34 mouse cellular contexts compared by ENCODE assay signal in the genomic region with DNA sequence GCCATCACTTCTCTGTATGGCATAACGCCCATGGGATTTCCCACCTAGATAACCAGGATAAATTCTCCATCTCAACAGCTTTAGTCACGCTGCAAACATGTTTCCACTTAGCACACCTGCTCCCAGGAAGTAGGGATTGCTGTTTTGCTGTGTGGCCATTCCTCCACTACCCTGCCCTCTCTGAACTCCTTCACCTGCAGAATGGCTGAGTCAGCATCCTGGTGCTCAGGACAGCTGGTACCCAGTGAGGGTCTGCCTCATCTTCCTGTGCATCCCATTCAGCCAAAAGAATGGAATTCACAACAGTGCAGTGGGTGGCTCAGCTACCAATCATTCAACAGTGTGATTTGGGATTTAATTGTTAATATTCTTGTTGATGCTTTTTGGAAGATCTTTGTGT. TPM values are rescaled to one million over a fixed set of nuclear protein-coding genes. Genes with fewer than 3 reads are reported as not detected.
"Had no signal": no experiment of that assay in that cellular context is flagged by ENCODE, and none has a peak within 500 bp of the region (broad histone marks: within the 10 kb centered on the region; RNA-seq: fewer than 3 reads in every experiment).

No protein-coding gene starts in this region.

- H3K4me1 ChIP-seq: embryonic facial prominence, embryonic 12.5 days; embryonic facial prominence, embryonic 15.5 days; forebrain, embryonic 10.5 days; forebrain, embryonic 12.5 days; forebrain, embryonic 13.5 days; forebrain, embryonic 15.5 days; heart, embryonic 10.5 days had no signal

- H3K4me3 ChIP-seq: embryonic facial prominence, embryonic 10.5 days; embryonic facial prominence, embryonic 12.5 days; embryonic facial prominence, embryonic 13.5 days; embryonic facial prominence, embryonic 15.5 days; erythroblast, embryonic 14.5 days; forebrain, embryonic 10.5 days; forebrain, embryonic 12.5 days; forebrain, embryonic 13.5 days; forebrain, embryonic 15.5 days; gastrocnemius, adult 2 months; heart, adult 2 months; heart, embryonic 10.5 days had no signal

- DNase-seq: cerebellum, adult 9-10 months; cerebellum, adult 9-11 months; cerebellum, postnatal 10 days; cerebellum, postnatal 14 days; cerebellum, postnatal 25 days; cerebellum, postnatal 36 days; embryo, embryonic 11 days; forebrain, postnatal 0 days; gastrocnemius, adult 2 months; gastrocnemius, postnatal 10 days; gastrocnemius, postnatal 14 days; gastrocnemius, postnatal 25 days; gastrocnemius, postnatal 36 days; heart, adult 18-20 months; heart, adult 2 months had no signal

- ATAC-seq: forebrain, embryonic 13.5 days; forebrain, embryonic 14.5 days; forebrain, embryonic 15.5 days; forebrain, embryonic 16.5 days; forebrain, postnatal 0 days had no signal

- H3K9ac ChIP-seq: embryonic facial prominence, embryonic 12.5 days; embryonic facial prominence, embryonic 13.5 days; embryonic facial prominence, embryonic 15.5 days; forebrain, embryonic 12.5 days; forebrain, embryonic 13.5 days; forebrain, embryonic 15.5 days; forebrain, postnatal 0 days had no signal

- H3K27ac ChIP-seq: embryonic facial prominence, embryonic 10.5 days; embryonic facial prominence, embryonic 12.5 days; embryonic facial prominence, embryonic 13.5 days; embryonic facial prominence, embryonic 15.5 days; forebrain, embryonic 10.5 days; forebrain, embryonic 12.5 days; forebrain, embryonic 13.5 days; forebrain, embryonic 15.5 days; gastrocnemius, adult 2 months; heart, adult 2 months; heart, embryonic 10.5 days had no signal

- H3K27me3 ChIP-seq: embryonic facial prominence, embryonic 12.5 days; embryonic facial prominence, embryonic 13.5 days; embryonic facial prominence, embryonic 15.5 days; forebrain, embryonic 13.5 days; forebrain, embryonic 15.5 days had no signal

- H3K9me3 ChIP-seq: embryonic facial prominence, embryonic 10.5 days; embryonic facial prominence, embryonic 12.5 days; embryonic facial prominence, embryonic 13.5 days; embryonic facial prominence, embryonic 15.5 days; forebrain, embryonic 10.5 days; forebrain, embryonic 12.5 days; forebrain, embryonic 13.5 days; forebrain, embryonic 15.5 days; heart, embryonic 10.5 days had no signal

- H3K36me3 ChIP-seq: embryonic facial prominence, embryonic 10.5 days; embryonic facial prominence, embryonic 12.5 days; embryonic facial prominence, embryonic 13.5 days; embryonic facial prominence, embryonic 15.5 days; forebrain, embryonic 10.5 days; forebrain, embryonic 12.5 days; forebrain, embryonic 15.5 days; heart, embryonic 10.5 days had no signal

- H3K4me2 ChIP-seq: embryonic facial prominence, embryonic 12.5 days; embryonic facial prominence, embryonic 13.5 days; embryonic facial prominence, embryonic 15.5 days; forebrain, embryonic 12.5 days; forebrain, embryonic 13.5 days; forebrain, embryonic 15.5 days had no signal

RNA-seq across cellular contexts. Expression of a gene that starts 14.6 kb away (rescaled TPM):
- total RNA-seq: common myeloid progenitor, adult 5-6 weeks; gastrocnemius, adult 18-20 months; gastrocnemius, adult 2 months; gastrocnemius, adult 8-10 months; gastrocnemius, postnatal 10 days; gastrocnemius, postnatal 14 days; gastrocnemius, postnatal 25 days; gastrocnemius, postnatal 36 days; gastrocnemius, postnatal 4 days; granulocyte monocyte progenitor cell, adult 5-6 weeks; heart, adult 18-20 months; heart, adult 2 months; heart, adult 8-10 months had no signal
- polyA plus RNA-seq: embryonic facial prominence, embryonic 11.5 days had no signal

RNA-seq across cellular contexts. Expression of a gene that starts 43.6 kb away (rescaled TPM):
- total RNA-seq: common myeloid progenitor, adult 5-6 weeks; gastrocnemius, adult 2 months; gastrocnemius, postnatal 25 days; granulocyte monocyte progenitor cell, adult 5-6 weeks; heart, adult 8-10 months had no signal
- polyA plus RNA-seq: erythroblast, embryonic 14.5 days had no signal
